Mouse (Mus musculus) spleen, postnatal 14 days (tissue): ENCODE data around the gene Serpine1.
A peak's percentile ranks its signal among the peaks of the same experiment; 100 is the strongest.
"Not testable (repeated sequence)": the region's sequence is repeated elsewhere in the genome, so short reads cannot be mapped to it uniquely, and the experiment has no call there.

ENCODE experiments used
- DNase-seq, 2 experiments: peaks; one replicate each; pipeline ENCODE4 v3.0.0; 2021 to 2022; ENCODE audit warnings: low spot score in 2 of 2

The Serpine1 gene

GRCm38 (mm10) chr5:137072079-137072960, at the start of gene Serpine1:
TSS of gene Serpine1 (minus strand) at chr5:137072268.
- DNase-seq: peak in 1 of 2 experiments; percentile 11

DNA sequence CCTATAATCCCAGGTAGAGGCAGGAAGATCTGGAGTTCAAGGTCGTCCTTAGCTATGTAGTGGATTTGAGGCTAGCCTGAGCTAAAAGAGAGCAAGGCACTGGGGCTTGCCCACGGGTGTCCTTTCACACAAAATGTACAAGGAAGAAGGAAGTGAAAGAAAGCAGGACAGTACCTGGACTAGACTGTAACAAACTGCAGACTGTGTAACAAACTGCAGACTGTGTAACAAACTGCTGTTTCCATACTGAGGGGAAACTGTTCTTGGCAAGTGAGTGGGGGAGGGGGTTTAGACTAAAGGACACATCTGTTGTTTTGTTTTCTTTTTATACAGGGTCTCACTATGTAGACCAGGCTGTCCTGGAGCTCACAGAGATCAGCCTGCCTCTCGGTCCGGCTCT, 49.2 kb upstream of the Serpine1 start:
- no peak for DNase-seq

DNA sequence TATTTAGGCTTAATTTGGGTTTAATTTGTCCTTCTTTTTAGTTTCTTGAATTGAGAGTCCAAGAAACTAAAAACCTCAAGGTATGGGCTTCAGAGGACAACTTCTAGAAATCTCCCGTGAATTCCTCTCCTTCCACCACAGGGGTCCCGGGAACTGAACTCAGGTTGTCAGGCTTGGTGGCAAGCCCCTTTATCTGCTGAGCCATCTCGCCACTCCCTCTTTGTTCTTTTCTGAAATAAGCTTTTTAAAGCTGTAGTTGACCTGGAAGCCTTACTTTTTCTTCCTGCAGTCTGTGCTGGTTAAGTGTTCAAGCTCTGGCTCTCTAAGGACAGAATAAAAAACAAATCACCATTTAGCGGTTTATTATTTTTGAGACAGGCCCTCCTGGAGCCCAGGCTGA, 46.8 kb upstream of the Serpine1 start:
- DNase-seq: no peak

DNA sequence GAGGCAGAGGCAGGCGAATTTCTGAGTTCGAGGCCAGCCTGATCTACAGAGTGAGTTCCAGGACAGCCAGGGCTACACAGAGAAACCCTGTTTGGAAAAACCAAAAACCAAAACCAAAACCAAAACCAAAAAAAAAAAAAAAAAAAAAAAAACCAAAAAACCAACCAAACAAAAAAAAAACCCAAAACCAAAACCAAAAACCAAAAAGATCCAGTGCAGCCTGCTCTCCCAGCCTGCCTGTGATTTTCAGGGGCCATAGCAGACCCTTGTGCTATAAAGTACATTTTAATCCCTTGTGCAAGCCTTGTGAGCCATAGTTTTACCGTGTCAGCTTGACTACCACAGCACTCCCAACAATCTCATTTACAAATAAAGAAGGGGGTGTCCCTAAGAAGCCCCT, 45.9 kb upstream of the Serpine1 start:
- DNase-seq: not testable (repeated sequence)

- no peak for DNase-seq
Observed at GRCm38 (mm10) chr5:137116987-137117386, 44.9 kb upstream of the Serpine1 start.

DNA sequence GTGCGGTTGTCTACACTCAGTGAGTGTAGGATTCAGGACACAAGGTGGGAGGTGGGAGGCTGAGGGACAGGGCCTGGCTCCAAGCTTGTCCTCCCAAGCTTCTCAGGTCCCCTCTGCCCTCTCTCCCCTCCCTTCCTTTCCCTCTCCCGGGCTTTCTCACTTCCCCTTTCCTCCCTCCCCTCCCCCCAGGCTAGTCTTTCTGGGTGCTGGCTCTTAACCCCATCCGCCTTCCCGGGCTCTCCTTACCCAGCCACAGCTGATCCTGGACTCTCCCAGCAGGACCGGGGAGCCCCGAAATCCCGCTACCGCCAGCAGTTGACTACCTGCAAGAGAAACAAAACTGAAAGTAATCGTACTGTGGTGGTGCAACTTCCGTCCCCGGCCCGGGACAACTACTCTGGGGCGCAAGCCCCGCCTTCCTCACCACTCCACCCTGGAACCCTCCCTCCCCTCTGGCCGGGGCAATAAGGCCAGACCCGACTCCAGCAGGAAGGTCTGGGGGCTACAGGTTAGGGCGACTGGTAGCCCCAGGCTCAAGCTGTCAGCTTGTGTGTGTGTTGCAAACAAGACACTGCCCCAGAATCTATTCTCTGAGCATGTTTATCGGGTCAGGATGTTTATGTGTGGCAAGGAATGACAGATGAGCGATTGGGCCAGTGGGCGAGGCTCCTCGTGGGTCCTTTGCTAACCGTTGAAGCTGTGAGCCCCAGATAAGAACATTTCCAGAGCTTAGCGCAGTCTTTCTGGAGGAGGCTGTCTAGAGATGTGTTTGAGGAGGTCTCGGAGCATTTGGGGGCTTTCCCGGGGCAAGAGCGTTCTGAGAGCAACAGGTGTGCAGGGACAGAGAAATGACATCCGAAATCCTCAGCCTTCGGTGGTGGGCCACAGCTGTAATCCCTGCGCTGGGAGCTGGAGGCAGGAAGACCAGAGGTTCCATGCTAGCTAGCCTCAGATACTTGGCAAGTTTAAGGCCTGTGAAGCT, 44.1 kb upstream of the Serpine1 start, which contains the start of gene Trim56:
Gene Trim56 (minus strand): TSS at position 344 of the 982 bp plus-strand sequence.
- peak; percentile 68 to 76 for DNase-seq

DNA sequence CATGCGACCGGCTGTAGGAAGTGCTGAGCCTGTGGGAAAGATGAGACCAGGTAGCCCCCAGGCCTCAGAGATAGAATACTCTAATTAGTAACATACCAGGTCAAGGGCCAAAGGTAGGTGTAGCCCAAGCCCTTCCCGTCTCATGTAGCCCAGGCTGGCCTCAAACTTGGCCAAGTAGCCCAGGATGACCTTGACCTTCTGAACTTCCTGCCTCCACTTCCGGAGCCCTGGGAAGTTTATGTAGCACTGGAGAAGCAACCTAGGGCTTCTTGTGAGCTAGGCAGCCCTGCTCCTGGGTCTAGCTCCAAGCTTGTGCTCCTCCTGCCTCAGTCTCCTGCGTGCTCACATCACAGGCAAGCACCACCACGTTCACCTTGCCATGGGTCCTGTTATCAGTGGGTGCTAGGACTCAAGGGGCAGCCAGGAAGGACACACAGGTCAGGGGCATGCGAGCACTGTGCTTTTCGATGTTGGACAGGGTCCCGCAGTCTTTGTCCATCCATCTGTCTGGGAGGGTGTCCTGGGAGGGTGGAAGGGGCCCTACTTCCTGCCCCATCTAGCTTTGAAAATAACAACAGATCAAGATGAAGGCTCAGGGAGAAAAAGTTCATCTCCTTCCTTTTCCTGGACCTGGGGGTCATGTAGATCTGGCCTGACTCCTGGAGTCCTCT, 43.0 kb upstream of the Serpine1 start:
- no peak for DNase-seq

DNA sequence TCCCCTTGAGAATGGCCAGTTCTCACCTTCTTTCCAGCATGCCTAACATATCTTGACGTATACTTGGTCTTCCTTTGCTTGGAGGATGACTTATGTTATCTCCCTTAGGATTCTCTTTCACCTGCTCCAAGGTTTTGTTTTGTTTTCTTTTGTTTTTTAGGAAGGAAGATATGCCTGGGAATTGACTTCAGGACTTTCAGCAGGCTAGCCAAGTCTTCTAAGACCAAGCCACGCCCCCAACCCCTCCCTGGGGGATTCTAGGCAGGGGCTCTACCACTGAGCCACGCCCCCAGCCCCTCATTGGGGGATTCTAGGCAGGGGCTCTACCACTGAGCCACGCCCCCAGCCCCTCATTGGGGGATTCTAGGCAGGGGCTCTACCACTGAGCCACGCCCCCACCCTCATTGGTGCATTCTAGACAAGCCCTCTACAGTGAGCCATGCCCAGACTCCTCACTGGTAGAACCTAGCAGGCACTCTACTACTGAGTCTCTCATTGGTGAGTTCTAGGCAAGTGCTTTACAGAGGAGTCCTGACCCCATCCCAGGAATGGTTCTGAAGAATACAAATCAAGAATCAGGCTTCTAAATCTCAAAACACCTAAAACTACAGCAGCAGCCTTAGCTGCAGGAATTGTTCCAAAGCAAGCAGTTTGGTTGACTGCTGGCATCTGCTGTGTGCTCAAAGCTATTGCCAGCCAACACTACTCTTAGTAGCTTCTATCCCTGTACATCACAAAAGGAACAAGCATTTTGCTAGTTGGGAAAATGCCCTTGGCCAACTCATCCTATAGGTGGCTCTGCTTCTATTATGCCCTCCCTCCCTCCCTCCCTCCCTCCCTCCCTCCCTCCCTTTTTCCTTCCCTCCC, 39.7 kb upstream of the Serpine1 start:
- no peak for DNase-seq

DNA sequence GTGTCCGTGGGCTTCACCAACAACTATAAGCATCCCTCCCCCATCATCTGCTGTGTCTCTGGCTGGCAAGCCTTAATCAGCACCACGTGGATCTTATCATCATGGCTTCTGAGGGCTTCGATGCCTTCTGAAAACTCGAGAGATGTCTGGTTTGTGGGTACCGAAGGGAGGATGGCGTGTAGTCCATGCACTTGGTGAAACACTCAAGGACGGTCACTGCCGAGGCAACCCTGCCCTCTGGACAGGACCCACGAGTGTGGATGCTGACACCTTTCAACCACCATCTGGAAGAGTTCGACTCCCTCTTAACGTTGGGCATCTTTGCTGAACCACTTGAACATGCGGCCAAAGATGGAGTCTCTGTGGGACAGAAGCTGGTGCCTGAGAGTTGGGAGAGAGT, 38.8 kb upstream of the Serpine1 start:
- DNase-seq: no peak

DNA sequence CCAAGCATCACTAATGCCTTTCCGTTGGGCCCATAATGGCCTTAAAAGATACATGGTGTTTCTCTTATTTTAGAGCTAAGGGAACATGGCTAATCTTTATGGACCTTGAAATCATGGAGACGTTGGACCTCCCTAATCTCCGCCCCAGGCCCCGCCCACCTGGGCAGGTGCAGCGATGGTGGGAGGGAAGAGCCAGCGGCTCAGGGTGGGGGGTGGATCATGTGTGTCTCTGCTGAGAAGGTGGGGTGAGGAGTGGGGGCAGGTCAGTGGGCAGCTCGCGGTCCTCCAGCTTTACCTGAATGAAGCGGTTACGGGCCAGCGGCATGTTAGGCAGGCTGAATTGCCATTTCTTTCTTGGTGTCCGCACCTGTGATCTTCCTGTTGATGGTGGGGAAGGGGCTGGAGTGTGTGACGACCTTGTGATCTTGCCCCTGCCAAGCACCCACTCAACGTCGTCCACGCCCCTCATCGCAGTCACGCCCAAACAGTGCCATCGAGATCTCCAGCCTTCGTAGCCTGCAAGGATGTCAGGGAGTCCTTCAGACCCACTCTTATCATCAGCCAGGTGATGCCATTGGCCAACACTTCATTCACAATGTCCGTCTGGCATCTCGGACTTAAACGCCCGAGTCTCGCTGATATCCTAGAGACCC, 38.0 kb upstream of the Serpine1 start:
- no peak for DNase-seq

DNA sequence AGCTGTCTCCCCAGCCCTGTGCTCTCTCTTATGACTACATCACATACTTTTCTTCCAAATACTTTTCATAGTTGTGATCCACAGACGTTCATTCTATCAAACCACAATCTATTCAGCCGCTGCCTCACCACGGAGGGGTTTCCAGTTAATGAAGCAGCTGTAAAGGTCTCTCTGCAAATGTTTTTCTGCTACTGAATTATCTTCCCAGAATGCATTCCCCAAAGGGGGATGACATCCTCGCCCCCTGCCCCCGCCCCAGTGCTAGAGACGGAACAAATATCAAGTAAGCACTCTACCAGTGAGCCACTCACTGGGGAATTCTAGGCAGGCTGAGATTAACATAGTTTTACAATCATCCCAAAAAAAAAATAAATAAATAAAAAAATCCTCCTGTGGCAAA, 36.0 kb upstream of the Serpine1 start:
- no peak for DNase-seq

GRCm38 (mm10) chr5:137107670-137108069, 35.6 kb upstream of the Serpine1 start:
- no peak for DNase-seq

- peak; percentile 54 to 70 for DNase-seq
Observed at GRCm38 (mm10) chr5:137107024-137107423, 35.0 kb upstream of the Serpine1 start.

- no peak for DNase-seq
Observed at GRCm38 (mm10) chr5:137106434-137106833, 34.4 kb upstream of the Serpine1 start.

- DNase-seq: no peak
Observed at GRCm38 (mm10) chr5:137103969-137104368, 31.9 kb upstream of the Serpine1 start.

- peak; percentile 64 to 69 for DNase-seq
Observed at GRCm38 (mm10) chr5:137102575-137103522, 30.8 kb upstream of the Serpine1 start.

DNA sequence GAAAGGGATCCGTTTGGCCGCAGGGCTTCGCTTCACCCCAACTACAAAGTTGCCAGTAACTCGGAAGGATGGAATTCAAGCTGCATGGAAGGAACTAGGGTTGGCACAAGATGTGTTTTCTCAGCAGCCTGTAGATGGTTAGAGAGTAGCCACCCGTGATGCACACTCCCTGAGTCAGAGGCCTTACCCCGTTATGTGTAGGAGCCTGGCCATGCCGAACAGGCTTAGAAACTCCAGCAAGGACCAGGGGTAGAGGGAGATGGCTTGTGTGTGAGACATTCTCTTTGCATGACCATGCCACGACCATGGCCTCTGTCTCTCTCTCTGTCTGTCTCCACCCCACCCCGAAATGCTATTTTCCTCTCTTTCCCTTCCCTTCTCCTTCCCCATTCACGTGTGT, 30.0 kb upstream of the Serpine1 start:
- DNase-seq: no peak

DNA sequence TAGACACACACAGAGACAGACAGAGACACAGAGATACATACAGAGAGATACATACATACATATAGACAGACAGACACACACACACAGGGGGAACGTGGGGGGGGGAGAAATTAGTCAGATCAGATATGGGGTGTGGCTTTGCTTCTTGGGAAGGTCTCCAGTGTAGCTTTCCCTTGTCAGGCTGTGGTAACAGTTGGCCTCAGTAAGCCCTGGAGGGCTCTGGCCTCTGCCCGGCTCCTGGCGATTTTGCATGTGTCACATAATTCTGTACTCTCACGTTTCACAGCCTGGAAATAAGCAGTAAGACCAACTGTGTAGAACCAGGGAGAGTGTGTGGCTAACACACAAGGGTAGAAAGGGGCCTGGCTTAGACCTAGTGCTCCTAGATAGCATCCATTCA, 28.6 kb upstream of the Serpine1 start:
- no peak for DNase-seq

DNA sequence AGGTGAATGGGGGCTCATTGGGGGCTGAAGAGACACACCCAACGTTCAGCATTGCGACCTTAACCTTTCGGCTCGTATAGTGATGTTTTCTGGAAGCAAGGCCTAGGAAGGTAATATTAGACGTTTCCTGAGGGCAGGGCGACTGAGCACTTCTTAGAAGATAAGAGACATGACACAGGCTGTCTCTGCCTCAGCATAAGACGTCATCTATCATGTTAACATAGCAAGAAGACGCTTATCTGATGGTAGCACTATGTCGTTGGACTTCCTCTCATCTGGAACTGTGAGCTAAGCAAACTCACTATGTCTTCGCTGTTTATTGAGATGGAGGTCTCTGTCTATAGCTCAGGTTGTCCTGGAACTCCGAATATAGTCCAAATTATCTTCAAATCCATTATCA, 26.4 kb upstream of the Serpine1 start:
- no peak for DNase-seq
